Comparison of ENCODE assay signal across 8 mouse cellular contexts in genomic region chr13:102625171-102625835, GRCm38 (mm10).
DNase-seq lines count a peak whose midpoint lies in the region; ATAC-seq lines count a peak whose summit lies in the region.

No protein-coding gene starts in this region.

- DNase-seq in layer of hippocampus, adult 11-12 months (ENCODE audit: low spot score) = peak; percentile 74
- DNase-seq in layer of hippocampus, postnatal 25 days (ENCODE audit: extremely low spot score in 1 of 2, low spot score in 1 of 2) = no peak
- peak; percentile 69 for DNase-seq in embryo, embryonic 11.5 days (ENCODE audit: low read depth, low spot score)
- DNase-seq in heart, adult 9 months (ENCODE audit: low spot score in 2 of 2) = peak; percentile 89 to 92
- DNase-seq in ovary, postnatal 10 days (ENCODE audit: low spot score) = peak; percentile 32
- no peak for DNase-seq in thymus, postnatal 0 days (ENCODE audit: low spot score)

- WGBS in kidney, embryonic 14.5 days = 24% methylated on average over 8 of the region's 8 CpGs
- 10% methylated on average over 8 of the region's 8 CpGs for WGBS in limb, embryonic 13.5 days

- H3K27ac ChIP-seq in kidney, embryonic 14.5 days (ENCODE audit: low read depth, low read length) = peak overlapping the region; percentile 71
- peak overlapping the region; percentile 90 for H3K27ac ChIP-seq in limb, embryonic 13.5 days

- no peaks in the 10 kb centered on the region for H3K4me1 ChIP-seq in kidney, embryonic 14.5 days (ENCODE audit: control insufficient read depth, insufficient read depth, low read length)
- H3K4me1 ChIP-seq in limb, embryonic 13.5 days = peaks cover 28% of the 10 kb centered on the region

- peak; percentile 94 for ATAC-seq in kidney, embryonic 14.5 days (ENCODE audit: low FRiP score, low TSS enrichment)
- peak; percentile 95 for ATAC-seq in limb, embryonic 13.5 days (ENCODE audit: low FRiP score, low read depth)

- H3K27me3 ChIP-seq in kidney, embryonic 14.5 days (ENCODE audit: control insufficient read depth, insufficient read depth, low read length) = no peaks in the 10 kb centered on the region
- H3K27me3 ChIP-seq in limb, embryonic 13.5 days = no peaks in the 10 kb centered on the region

- no peak overlapping the region for H3K9ac ChIP-seq in kidney, embryonic 14.5 days (ENCODE audit: low read depth, low read length)
- H3K9ac ChIP-seq in limb, embryonic 13.5 days = no peak overlapping the region

- H3K36me3 ChIP-seq in kidney, embryonic 14.5 days (ENCODE audit: control insufficient read depth, insufficient read depth, low read length) = no peaks in the 10 kb centered on the region
- H3K36me3 ChIP-seq in limb, embryonic 13.5 days = no peaks in the 10 kb centered on the region

- no peak overlapping the region for H3K4me3 ChIP-seq in kidney, embryonic 14.5 days (ENCODE audit: low read length)
- no peak overlapping the region for H3K4me3 ChIP-seq in limb, embryonic 13.5 days

- no peak overlapping the region for H3K4me2 ChIP-seq in kidney, embryonic 14.5 days (replicated peaks; ENCODE audit: low read depth, low read length)
- peak overlapping the region; percentile 51 for H3K4me2 ChIP-seq in limb, embryonic 13.5 days (replicated peaks)

- no peaks in the 10 kb centered on the region for H3K9me3 ChIP-seq in kidney, embryonic 14.5 days (ENCODE audit: control insufficient read depth, low read length)
- H3K9me3 ChIP-seq in limb, embryonic 13.5 days = no peaks in the 10 kb centered on the region

Comparison
In these comparisons a context has a peak if more than half of its experiments do, and no peak if none do; other contexts are left out.
1. DNase-seq: peak in layer of hippocampus, adult 11-12 months (single experiment), embryo, embryonic 11.5 days (single experiment), heart, adult 9 months (2 of 2) and ovary, postnatal 10 days (single experiment); none in layer of hippocampus, postnatal 25 days (0 of 2) and thymus, postnatal 0 days (single experiment).